Mouse (Mus musculus) forebrain, embryonic 10.5 days (tissue): ENCODE data around the gene Srrm2. TPM values are rescaled to one million over a fixed set of nuclear protein-coding genes. Genes with fewer than 3 reads are reported as not detected.

ENCODE experiments used
- DNase-seq: peaks from one replicate; pipeline ENCODE4 v3.0.0-alpha.2; 2017; ENCODE audit warnings: low spot score; ENCODE audit errors: extremely low spot score
- H3K27ac ChIP-seq: fragments of 300-500 bp; sonication (generic); 2 replicates; pipeline ENCODE4 v1.5.1; 2016; ENCODE audit warnings: mild to moderate bottlenecking
- H3K27me3 ChIP-seq: fragments of 300-500 bp; sonication (generic); 2 replicates; pipeline ENCODE4 v1.6.1; 2016; ENCODE audit warnings: mild to moderate bottlenecking; ENCODE audit not compliant: poor library complexity, severe bottlenecking
- H3K36me3 ChIP-seq: fragments of 300-500 bp; sonication (generic); replicated peaks from 2 replicates; pipeline ENCODE4 v1.6.1; 2016; ENCODE audit warnings: mild to moderate bottlenecking, moderate library complexity
- H3K4me1 ChIP-seq: fragments of 300-500 bp; sonication (generic); 2 replicates; pipeline ENCODE4 v1.6.1; 2016
- H3K4me3 ChIP-seq: fragments of 300-500 bp; sonication (generic); 2 replicates; pipeline ENCODE4 v1.5.1; 2016; ENCODE audit warnings: mild to moderate bottlenecking, moderate library complexity
- H3K9me3 ChIP-seq: fragments of 300-500 bp; sonication (generic); 2 replicates; pipeline ENCODE4 v1.6.1; 2016; ENCODE audit warnings: mild to moderate bottlenecking, moderate library complexity
- WGBS: fragments of 180-500 bp; shearing (Covaris S2); methylation state at CpG from one replicate; pipeline ENCODE4 v1.1.7; 2016; 5-methylcytosine and 5-hydroxymethylcytosine counted together
- polyA plus RNA-seq: library from polyadenylated mRNA; unstranded; fragments of >200 nt; fragmentation: Nextera tagmentation; extraction: Ambion mirVana; gene quantifications from 2 replicates; pipeline ENCODE4 v1.2.1, GENCODE M21; 2016

Srrm2 gene
- polyA plus RNA-seq, 1 experiment from 2014 or later: 518 TPM

GRCm38 (mm10) chr17:23748026-23748425 is 42.3 kb upstream of the Srrm2 start:
- no peak for DNase-seq
- Histone ChIP-seq H3K36me3 (peaks cover 25% of the 10 kb centered on the region), H3K27me3 (peaks cover 59% of the 10 kb centered on the region), H3K27ac (no peak overlapping the region), H3K4me1 (peaks cover 31% of the 10 kb centered on the region), H3K4me3 (no peak overlapping the region), H3K9me3 (no peaks in the 10 kb centered on the region)
- WGBS: 52% methylated on average over 6 of the region's 6 CpGs

DNA sequence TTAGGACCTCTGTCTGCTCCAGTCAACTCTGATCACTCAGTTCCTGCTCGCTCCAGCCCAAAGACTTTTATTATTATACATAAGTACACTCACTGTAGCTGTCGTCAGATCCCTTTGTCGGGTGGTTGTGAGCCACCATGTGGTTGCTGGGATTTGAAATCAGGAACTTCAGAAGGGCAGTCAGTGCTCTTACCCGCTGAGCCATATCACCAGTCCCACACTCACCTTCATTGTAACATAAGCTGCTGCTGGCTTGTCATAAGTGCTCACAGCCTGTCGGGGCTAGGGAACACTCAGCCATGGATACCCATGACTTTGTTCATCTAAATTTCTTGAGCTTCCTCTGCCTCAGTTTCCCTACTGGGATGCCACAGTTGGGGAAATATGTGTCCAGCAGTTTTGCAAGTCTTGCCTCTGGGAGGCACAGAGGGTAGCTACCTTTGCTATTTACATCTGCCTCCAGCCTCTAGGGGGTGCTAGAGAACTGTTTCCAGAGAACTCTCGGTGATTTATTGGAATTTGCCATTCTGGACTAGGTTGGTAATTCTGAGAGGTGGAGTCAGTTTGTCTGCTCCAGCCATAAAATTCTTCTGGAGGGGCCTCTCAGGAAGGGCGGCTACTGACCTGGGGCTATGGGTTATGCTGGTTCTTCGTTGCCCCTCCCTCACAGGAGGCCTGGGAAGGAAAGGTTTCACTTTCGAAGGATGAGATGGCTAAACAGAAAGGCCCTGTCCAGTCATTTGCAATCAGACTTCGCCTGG is 41.5 kb upstream of the Srrm2 start:
- no peak overlapping the region for H3K27ac ChIP-seq
- WGBS: 41% methylated on average over 10 of the region's 10 CpGs
- peaks cover 51% of the 10 kb centered on the region for H3K27me3 ChIP-seq
- no peak for DNase-seq
- peaks cover 31% of the 10 kb centered on the region for H3K4me1 ChIP-seq
- H3K36me3 ChIP-seq: peaks cover 33% of the 10 kb centered on the region
- H3K4me3 ChIP-seq: peak overlapping the region; percentile 14; the same call in 1 of the 2 replicates
- no peaks in the 10 kb centered on the region for H3K9me3 ChIP-seq

DNA sequence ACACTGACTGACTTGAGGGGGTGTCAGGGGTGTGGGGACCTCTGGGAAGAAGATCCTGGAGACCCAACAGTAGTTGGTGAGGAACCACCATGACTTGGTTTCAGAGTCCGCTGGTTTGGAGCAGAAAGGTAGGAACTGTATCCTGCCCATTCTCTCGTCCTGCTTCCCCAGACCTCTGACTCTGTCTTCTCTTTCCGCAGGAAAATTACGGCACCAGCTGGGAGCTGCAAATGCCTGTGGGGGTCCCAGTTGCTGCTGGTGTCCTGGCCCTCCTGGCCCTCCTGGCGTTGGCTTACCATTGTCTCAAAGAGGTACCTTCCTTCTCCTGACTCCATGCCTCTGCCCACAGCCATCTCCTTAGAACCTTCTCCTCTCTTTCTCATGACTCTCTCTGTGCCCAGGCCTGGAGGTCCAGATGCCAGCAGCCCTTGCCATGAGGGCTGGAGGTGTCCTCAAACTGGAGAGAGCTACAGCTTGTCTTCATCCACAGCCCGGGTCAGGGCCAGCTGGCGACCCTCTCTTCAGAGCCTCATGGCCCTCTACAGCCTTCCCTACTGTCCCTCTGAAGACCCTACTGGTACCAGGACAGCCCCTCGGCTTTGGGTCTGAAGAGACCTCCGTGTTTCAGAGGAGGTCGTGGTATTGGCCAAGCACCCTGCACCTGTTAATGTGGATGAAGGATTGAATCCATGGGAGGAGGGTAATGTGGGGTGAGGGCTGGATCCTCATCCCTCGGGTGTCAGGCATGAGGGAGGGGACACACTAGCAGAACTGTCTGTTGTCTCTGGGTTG is 40.7 kb upstream of the Srrm2 start:
- peaks cover 43% of the 10 kb centered on the region for H3K27me3 ChIP-seq
- no peak for DNase-seq
- no peaks in the 10 kb centered on the region for H3K9me3 ChIP-seq
- peaks cover 40% of the 10 kb centered on the region for H3K36me3 ChIP-seq
- peaks cover 25% of the 10 kb centered on the region for H3K4me1 ChIP-seq
- H3K4me3 ChIP-seq: no peak overlapping the region
- no peak overlapping the region for H3K27ac ChIP-seq
- WGBS: 81% methylated on average over 11 of the region's 11 CpGs

- WGBS: 90% methylated on average over 13 of the region's 13 CpGs
- DNase-seq: no peak
- Histone ChIP-seq H3K9me3 (peaks cover 3% of the 10 kb centered on the region; the same call in 1 of the 2 replicates), H3K36me3 (peaks cover 97% of the 10 kb centered on the region), H3K27ac (no peak overlapping the region), H3K4me1 (no peaks in the 10 kb centered on the region), H3K27me3 (no peaks in the 10 kb centered on the region), H3K4me3 (no peak overlapping the region)
Measured at GRCm38 (mm10) chr17:23755689-23756088, 34.6 kb upstream of the Srrm2 start.

DNA sequence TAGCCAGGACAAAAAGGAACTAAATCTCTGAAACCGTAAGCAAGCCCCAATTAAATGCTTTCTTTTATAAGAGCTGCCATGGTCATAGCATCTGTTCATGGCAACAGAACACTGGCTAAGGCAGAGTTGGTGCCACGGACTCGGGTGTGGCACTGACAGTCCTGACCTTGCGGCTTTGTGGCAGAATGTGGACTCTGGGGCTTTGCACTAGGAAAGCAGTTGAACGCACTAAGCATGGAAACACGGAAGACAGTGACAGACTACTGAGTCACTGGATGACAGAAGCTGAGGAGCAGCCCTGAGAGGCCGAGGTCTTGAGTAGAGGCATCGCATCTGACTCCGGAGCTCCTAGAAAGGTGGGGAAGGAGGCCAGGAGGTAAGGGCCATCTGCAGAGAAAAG is 32.8 kb upstream of the Srrm2 start:
- Histone ChIP-seq H3K36me3 (peaks cover 100% of the 10 kb centered on the region), H3K9me3 (peaks cover 3% of the 10 kb centered on the region; the same call in 1 of the 2 replicates), H3K27me3 (no peaks in the 10 kb centered on the region), H3K4me1 (no peaks in the 10 kb centered on the region), H3K4me3 (no peak overlapping the region), H3K27ac (no peak overlapping the region)
- WGBS: 94% methylated on average over 9 of the region's 9 CpGs
- no peak for DNase-seq

GRCm38 (mm10) chr17:23758801-23759200 is 31.5 kb upstream of the Srrm2 start:
- Histone ChIP-seq H3K9me3 (peaks cover 3% of the 10 kb centered on the region; the same call in 1 of the 2 replicates), H3K4me1 (no peaks in the 10 kb centered on the region), H3K36me3 (peaks cover 100% of the 10 kb centered on the region), H3K27me3 (no peaks in the 10 kb centered on the region), H3K27ac (no peak overlapping the region), H3K4me3 (no peak overlapping the region)
- 87% methylated on average over 8 of the region's 8 CpGs for WGBS
- no peak for DNase-seq

DNA sequence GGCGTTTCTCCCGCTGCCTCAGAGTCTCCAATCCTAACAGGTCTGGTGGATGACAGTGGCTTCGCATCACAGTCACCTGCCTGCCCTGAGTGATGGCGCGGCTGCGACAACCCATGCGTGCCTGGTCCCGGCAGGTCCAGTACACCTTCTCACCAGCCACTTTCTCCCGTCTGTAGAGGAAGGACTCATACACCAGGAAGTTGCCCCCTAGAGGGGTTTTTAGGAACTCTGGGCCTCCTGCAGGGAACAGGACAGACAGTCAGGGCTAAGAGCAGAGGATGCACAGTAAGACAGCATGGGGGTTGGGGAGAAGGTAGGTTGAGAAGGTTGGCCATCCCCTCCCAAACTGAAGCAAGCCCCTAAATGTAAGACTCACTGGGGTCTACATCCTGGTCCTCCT is 30.1 kb upstream of the Srrm2 start:
- no peak for DNase-seq
- WGBS: 95% methylated on average over 9 of the region's 9 CpGs
- Histone ChIP-seq H3K4me1 (no peaks in the 10 kb centered on the region), H3K27me3 (no peaks in the 10 kb centered on the region), H3K9me3 (peaks cover 3% of the 10 kb centered on the region; the same call in 1 of the 2 replicates), H3K4me3 (no peak overlapping the region), H3K27ac (no peak overlapping the region), H3K36me3 (peaks cover 94% of the 10 kb centered on the region)

- DNase-seq: no peak
- 94% methylated on average over 3 of the region's 3 CpGs for WGBS
- H3K9me3 ChIP-seq: peaks cover 3% of the 10 kb centered on the region; the same call in 1 of the 2 replicates
- H3K36me3 ChIP-seq: peaks cover 91% of the 10 kb centered on the region
- no peak overlapping the region for H3K27ac ChIP-seq
- H3K27me3 ChIP-seq: no peaks in the 10 kb centered on the region
- H3K4me3 ChIP-seq: no peak overlapping the region
- no peaks in the 10 kb centered on the region for H3K4me1 ChIP-seq
Measured at GRCm38 (mm10) chr17:23761155-23761554, 29.2 kb upstream of the Srrm2 start.

DNA sequence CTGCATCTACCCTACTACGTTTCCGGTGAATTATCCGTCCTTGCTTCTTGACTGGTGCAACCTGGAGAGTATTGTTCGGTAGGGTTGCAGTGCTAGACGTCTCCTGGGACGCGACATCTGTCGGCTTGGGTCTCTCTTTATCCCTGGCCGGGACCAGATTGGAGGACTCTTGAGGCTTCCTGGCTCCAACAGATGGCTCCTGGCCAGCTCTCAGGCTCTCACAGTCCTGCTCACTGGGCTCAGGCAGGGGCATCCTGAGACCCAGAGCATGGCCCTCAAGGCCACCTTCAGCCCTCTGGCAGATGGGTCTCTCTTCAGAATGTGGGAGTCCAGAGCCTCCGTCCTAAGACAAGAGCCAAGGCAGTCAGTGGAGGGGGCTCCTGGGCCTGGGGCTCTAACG is 27.4 kb upstream of the Srrm2 start:
- DNase-seq: no peak
- H3K4me3 ChIP-seq: no peak overlapping the region
- H3K9me3 ChIP-seq: peaks cover 3% of the 10 kb centered on the region; the same call in 1 of the 2 replicates
- 94% methylated on average over 11 of the region's 11 CpGs for WGBS
- no peaks in the 10 kb centered on the region for H3K4me1 ChIP-seq
- peaks cover 87% of the 10 kb centered on the region for H3K36me3 ChIP-seq
- no peak overlapping the region for H3K27ac ChIP-seq
- no peaks in the 10 kb centered on the region for H3K27me3 ChIP-seq

GRCm38 (mm10) chr17:23770493-23770892 is 19.8 kb upstream of the Srrm2 start:
- H3K27ac ChIP-seq: peak overlapping the region; percentile 96
- H3K4me3 ChIP-seq: peak overlapping the region; percentile 83

GRCm38 (mm10) chr17:23770896-23771283 is 19.4 kb upstream of the Srrm2 start:
- H3K36me3 ChIP-seq: peaks cover 38% of the 10 kb centered on the region
- no peaks in the 10 kb centered on the region for H3K27me3 ChIP-seq
- peak overlapping the region; percentile 96 for H3K27ac ChIP-seq
- peak overlapping the region; percentile 83 for H3K4me3 ChIP-seq
- no peak for DNase-seq
- H3K9me3 ChIP-seq: no peaks in the 10 kb centered on the region
- under 1% methylated on average over 19 of the region's 19 CpGs for WGBS
- H3K4me1 ChIP-seq: peaks cover 27% of the 10 kb centered on the region

More at GRCm38 (mm10) chr17:23770493-23770892, 19.8 kb upstream of the Srrm2 start:
- Histone ChIP-seq H3K9me3 (no peaks in the 10 kb centered on the region), H3K36me3 (peaks cover 41% of the 10 kb centered on the region), H3K4me1 (peaks cover 27% of the 10 kb centered on the region), H3K27me3 (no peaks in the 10 kb centered on the region)
- DNase-seq: no peak
- 11% methylated on average over 2 of the region's 2 CpGs for WGBS

DNA sequence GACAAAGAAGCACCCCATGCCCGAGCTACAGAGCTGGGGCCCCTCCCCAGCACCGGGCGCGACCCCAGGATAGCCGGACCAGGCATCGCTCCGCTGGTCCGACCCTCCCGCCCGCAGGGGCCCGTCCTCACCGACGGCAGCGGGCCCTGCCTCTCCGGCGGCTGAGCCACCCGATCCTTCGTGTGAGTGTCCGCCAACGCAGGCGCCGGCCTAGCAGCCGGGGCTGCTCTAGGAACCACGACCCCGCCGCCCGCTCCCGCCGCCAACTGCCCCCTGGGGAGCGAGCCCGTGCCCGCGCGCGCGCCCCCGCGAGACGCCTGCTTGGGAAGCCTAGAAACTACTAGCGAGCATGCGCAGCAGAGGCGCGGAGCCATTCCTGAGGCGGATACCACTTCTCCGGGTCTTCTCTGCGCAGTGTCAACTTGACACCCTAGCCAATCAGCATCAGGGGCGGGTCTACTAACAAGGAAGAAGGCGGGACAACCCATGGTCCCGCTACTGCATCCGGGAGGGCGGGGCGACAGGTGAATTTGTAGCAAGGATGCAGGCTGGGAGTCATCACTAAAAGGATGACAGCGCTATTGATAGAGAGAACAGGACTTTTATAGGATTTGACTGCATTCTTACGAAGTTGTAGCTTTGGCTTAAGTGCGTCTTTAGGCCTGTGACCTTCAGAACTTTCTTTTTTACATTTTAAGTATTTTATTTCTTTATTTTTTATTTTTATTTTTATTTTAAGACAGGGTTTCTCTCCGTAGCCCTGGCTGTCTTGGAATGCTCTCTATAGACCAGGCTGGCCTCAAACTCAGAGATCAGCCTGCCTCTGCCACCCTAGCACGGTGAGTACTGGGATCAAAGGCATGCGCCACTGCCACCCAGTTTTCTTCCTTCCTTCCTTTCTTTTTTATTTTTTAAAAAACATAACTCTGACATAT is 18.8 kb upstream of the Srrm2 start, which contains the start of gene Flywch1:
TSS of gene Flywch1 (minus strand) at position 319 of the 935 bp plus-strand sequence.
- no peaks in the 10 kb centered on the region for H3K9me3 ChIP-seq
- 3% methylated on average over 58 of the region's 58 CpGs for WGBS

More for the DNA sequence above, 18.8 kb upstream of the Srrm2 start, which contains the start of gene Flywch1:
- H3K4me3 ChIP-seq: peak within 1 kb of the TSS; percentile 83
- H3K36me3 ChIP-seq: peaks cover 32% of the 10 kb centered on the region
- peak within 1 kb of the TSS; percentile 96 for H3K27ac ChIP-seq
- peak; percentile 99 for DNase-seq
- H3K4me1 ChIP-seq: peaks cover 27% of the 10 kb centered on the region
- H3K27me3 ChIP-seq: no peaks in the 10 kb centered on the region
